Mouse (Mus musculus) mesoderm, embryonic 11.5 days (tissue): ENCODE results near the gene Kdm4c.
"Not testable (repeated sequence)": the region's sequence is repeated elsewhere in the genome, so short reads cannot be mapped to it uniquely, and the experiment has no call there.

Source experiments
- DNase-seq: peaks from one replicate; pipeline ENCODE4 v3.0.0-alpha.2; 2012; ENCODE audit warnings: low read depth, low spot score

Kdm4c gene

GRCm38 (mm10) chr4:74311135-74311534 lies 68.8 kb downstream of the Kdm4c start:
- DNase-seq, result no peak

DNA sequence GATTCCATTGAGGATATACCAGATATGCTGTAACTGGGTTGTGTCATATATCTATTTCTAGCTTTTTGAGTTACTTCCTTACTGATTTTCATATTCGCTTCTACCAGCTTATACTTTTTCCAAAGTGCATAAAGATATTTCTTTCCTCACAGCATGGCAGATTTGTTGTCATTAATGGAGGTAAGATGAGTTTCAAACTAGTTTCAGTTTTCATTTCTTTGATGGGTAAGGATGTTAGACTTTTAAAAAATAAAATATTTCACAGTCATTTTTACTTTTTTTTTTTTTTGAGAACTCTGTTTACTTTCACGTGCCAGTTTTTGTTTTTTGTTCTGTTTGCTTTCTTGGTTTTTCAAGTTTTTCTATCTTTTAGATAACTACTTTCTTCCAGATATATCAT lies 70.6 kb downstream of the Kdm4c start:
- DNase-seq, result no peak

GRCm38 (mm10) chr4:74315388-74315787 lies 73.1 kb downstream of the Kdm4c start:
- DNase-seq, result no peak

DNA sequence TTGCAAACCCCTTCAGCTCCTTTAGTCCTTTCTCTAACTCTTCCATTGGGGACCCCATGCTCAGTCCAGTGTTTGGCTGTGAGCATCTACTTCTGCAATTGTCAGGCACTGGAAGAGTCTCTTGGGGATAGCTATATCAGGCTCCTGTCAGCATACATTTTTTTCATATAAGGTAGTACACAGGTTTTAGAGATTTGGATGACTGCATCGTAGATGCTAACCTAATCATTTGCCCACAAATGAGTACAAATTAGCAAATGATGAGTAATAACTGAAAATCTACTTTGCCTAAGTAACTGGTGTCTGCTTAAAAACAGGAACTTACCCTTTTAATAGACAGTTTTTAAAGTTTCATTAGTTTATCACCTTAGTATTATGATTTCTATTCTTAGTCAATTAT lies 77.0 kb downstream of the Kdm4c start:
- DNase-seq, result no peak

DNA sequence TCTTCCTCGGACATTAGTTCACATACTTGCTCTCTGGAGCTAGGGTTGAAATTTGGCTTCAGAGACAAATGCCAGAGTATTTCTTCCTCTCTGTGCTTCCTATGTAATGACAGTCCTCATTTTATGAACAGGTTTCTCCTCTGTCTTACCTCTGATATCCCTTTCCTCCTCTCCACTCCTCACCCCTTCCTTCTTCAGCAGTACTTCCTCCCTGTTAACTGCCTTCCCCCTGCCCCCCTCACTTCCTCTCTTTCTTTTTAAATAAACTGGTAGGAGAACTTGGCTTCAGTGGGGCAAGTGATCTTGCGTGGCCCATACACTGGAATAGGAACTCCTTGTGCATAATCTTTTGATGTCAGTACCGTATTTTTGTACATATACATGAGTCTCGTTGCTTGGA lies 115.2 kb downstream of the Kdm4c start:
- no peak for DNase-seq

- no peak for DNase-seq
These were observed 118.0 kb downstream of the Kdm4c start for GRCm38 (mm10) chr4:74360274-74360673.

- DNase-seq, result no peak
These were observed 144.3 kb downstream of the Kdm4c start for GRCm38 (mm10) chr4:74386583-74386982.

DNA sequence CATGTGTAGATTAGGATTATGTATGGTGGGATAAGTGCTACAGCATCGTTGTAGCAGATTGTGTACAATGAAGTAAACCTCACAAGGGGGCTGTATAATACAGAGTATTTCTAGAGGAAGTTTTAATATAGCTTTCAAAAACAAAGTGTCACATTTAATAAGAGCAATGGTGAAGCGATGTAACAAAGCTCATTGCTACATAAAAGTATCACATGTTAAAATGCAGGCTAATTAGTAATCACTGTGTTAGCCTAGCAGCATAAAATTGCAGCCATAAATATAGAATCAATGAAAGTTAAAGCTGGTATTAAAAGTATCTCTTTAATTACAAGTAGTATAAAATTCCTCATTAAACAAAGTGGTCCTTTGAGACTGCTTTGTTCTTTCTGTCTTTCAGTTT lies 150.9 kb downstream of the Kdm4c start:
- no peak for DNase-seq

DNA sequence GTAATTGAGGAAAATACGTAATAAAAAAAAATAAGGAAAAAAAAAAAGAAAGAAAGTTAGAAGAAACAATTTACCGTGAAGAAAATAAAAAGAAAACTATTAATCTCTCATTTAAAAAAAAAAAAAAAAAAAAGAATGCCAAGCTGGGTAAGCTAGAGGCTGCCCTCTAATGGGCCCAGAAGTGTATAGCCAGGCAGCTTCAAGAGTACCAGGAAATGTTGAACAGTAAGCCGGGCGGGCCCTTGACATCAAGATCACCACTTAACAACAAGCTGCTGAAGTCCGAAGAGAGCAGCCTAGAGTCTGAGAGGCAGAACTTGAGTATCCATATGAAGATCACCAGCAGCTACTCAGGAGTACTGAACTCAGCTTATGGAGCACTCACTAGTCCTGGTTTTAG lies 154.3 kb downstream of the Kdm4c start:
- no peak for DNase-seq

DNA sequence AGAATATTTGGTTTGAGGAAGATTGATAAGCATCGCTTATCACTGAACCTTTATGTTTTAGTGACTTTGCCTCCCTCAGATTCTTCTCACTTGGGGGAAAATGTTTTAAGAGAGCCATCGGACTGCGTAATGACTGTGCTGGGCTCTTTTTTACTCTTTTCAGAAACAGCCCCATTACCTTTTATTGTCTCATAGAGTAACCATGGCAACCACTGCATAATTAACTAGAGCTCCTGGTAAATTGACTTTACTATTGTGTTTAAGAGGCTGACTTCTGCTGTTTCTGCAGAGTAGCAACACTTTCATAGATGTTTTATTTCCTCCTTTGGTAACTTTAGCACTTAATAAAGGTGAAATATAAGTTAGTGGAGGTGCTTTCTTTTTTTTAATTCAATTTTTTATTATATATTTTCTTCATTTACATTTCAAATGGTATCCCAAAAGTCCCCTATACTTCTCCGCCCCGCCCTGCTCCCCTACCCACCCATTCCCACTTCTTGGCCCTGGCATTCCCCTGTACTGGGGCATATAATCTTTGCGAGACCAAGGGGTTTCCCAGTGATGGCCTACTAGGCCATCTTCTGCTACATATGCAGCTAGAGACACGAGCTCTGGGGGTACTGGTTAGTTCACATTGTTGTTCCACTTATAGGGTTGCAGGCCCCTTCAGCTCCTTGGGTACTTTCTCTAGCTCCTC lies 159.5 kb downstream of the Kdm4c start:
- not testable (repeated sequence) for DNase-seq

DNA sequence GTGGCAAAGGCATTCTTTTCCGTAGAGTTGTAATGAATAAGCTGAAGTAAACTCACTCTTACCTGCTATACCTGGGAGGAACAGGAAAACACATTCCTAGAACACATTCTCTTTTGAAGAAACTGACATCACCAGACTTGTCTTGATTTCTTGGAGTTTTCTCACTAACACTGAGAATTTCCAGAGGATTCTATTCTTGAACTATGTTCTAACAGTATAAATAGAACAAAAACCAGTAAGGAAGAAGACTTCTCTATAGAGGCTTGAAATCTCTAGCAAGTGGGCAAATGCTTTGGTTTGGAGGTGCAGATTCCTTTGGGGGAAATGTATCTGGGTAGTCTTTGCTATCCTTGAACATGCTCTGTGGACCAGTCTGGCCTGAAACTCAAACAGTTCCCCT lies 166.4 kb downstream of the Kdm4c start:
- DNase-seq, result no peak

- no peak for DNase-seq
These were observed 177.5 kb downstream of the Kdm4c start for GRCm38 (mm10) chr4:74419794-74420193.
